Mouse (Mus musculus): Measurements from ENCODE around the gene Rtn4r. TPM values are rescaled to one million over a fixed set of nuclear protein-coding genes. Genes with fewer than 3 reads are reported as not detected.

Rtn4r gene
- 0.29 TPM in 1 of 4 replicates, not detected in the others for total RNA-seq (2023; ENCODE audit: inconsistent age)

DNA sequence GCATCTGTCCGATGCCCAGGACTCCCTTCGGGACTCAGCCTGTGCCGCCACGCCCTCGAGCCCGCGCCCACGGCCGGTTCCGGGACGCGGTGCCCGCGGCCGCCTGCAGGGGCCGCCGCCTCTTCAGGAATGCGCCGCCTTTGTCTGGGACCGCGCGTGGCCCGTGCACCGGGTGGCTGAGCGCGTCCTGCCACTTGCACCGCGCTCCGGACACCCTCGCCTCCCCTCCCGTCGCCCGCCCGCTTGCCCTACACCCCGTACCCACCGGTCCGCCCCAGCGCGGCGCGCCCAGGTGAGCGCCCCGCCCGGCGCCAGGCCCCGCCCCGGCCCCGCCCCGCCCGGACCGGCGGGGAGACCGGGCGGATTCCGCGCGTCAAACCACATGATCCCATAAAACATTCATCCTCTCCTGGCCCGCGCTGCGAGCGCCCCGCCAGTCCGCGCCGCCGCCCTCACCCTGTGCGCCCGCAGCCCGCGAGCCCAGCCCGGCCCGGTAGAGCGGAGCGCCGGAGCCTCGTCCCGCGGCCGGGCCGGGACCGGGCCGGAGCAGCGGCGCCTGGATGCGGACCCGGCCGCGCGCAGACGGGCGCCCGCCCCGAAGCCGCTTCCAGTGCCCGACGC lies at the start of gene Rtn4r:
Gene Rtn4r, plus strand, starts transcription at position 402 of the 621 bp plus-strand sequence.

Other genes with a start within 250 kb of the Rtn4r start
- gene Gm20518, start 236.0 kb upstream of the Rtn4r start, total RNA-seq (2023; ENCODE audit: inconsistent age) = 2.6 to 3.5 TPM (median 2.9 TPM) in 4 replicates
- gene Tssk1, start 233.4 kb upstream of the Rtn4r start, total RNA-seq (2023; ENCODE audit: inconsistent age) = not detected in 4 replicates
- 64.1 to 71.8 TPM (median 67.0 TPM) in 4 replicates for gene Dgcr2, start 229.1 kb upstream of the Rtn4r start, total RNA-seq (2023; ENCODE audit: inconsistent age)
- gene Tssk2, start 229.0 kb upstream of the Rtn4r start, total RNA-seq (2023; ENCODE audit: inconsistent age) = not detected in 4 replicates
- 56.0 to 63.9 TPM (median 58.8 TPM) in 4 replicates for gene Ess2, start 216.3 kb upstream of the Rtn4r start, total RNA-seq (2023; ENCODE audit: inconsistent age)
- not detected in 4 replicates for gene Gsc2, start 212.6 kb upstream of the Rtn4r start, total RNA-seq (2023; ENCODE audit: inconsistent age)
- gene Slc25a1, start 199.4 kb upstream of the Rtn4r start, total RNA-seq (2023; ENCODE audit: inconsistent age) = 24.4 to 32.4 TPM (median 27.8 TPM) in 4 replicates
- gene Vpreb2, start 147.2 kb upstream of the Rtn4r start, total RNA-seq (2023; ENCODE audit: inconsistent age) = not detected in 4 replicates
- 19.0 to 24.7 TPM (median 23.8 TPM) in 4 replicates for gene Dgcr6, start 74.8 kb upstream of the Rtn4r start, total RNA-seq (2023; ENCODE audit: inconsistent age)
- 8.5 to 13.7 TPM (median 10.6 TPM) in 4 replicates for gene Prodh, start 37.4 kb upstream of the Rtn4r start, total RNA-seq (2023; ENCODE audit: inconsistent age)
- gene Ccdc188, start 90.2 kb downstream of the Rtn4r start, total RNA-seq (2023; ENCODE audit: inconsistent age) = not detected in 4 replicates
- 18.9 to 28.1 TPM (median 25.2 TPM) in 4 replicates for gene Zdhhc8, start 107.5 kb downstream of the Rtn4r start, total RNA-seq (2023; ENCODE audit: inconsistent age)
- gene Trmt2a, start 121.0 kb downstream of the Rtn4r start, total RNA-seq (2023; ENCODE audit: inconsistent age) = 150 to 190 TPM (median 173 TPM) in 4 replicates
- 99.2 to 109 TPM (median 108 TPM) in 4 replicates for gene Ranbp1, start 121.1 kb downstream of the Rtn4r start, total RNA-seq (2023; ENCODE audit: inconsistent age)
- gene Gm49776, start 130.7 kb downstream of the Rtn4r start, total RNA-seq (2023; ENCODE audit: inconsistent age) = not detected in 4 replicates
- 32.5 to 41.7 TPM (median 40.3 TPM) in 4 replicates for gene Dgcr8, start 161.6 kb downstream of the Rtn4r start, total RNA-seq (2023; ENCODE audit: inconsistent age)
- gene Tango2, start 220.5 kb downstream of the Rtn4r start, total RNA-seq (2023; ENCODE audit: inconsistent age) = 30.4 to 33.3 TPM (median 31.8 TPM) in 4 replicates
- gene Arvcf, start 220.5 kb downstream of the Rtn4r start, total RNA-seq (2023; ENCODE audit: inconsistent age) = 5.1 to 9.0 TPM (median 6.8 TPM) in 4 replicates

Measured in B cell, adult (primary cell).